Mouse (Mus musculus) yolk sac, embryonic 10.5 days (tissue): ENCODE results near the gene Slc27a1.
A peak's percentile ranks its signal among the peaks of the same experiment; 100 is the strongest.

Experiments used
- DNase-seq: peaks from one replicate; pipeline ENCODE4 v3.0.0-alpha.2; 2017; ENCODE audit warnings: low spot score

Slc27a1 gene

GRCm38 (mm10) chr8:71586891-71587290 lies 18.2 kb downstream of the Slc27a1 start:
- DNase-seq: no peak

- DNase-seq: no peak
These were observed 20.1 kb downstream of the Slc27a1 start for GRCm38 (mm10) chr8:71588762-71589161.

- no peak for DNase-seq
These were observed 22.3 kb downstream of the Slc27a1 start for GRCm38 (mm10) chr8:71591017-71591416.

GRCm38 (mm10) chr8:71591471-71592373 lies 23.0 kb downstream of the Slc27a1 start, which contains the start of gene Pgls:
TSS of gene Pgls (plus strand) at chr8:71592176.
- peak; percentile 95 for DNase-seq

- no peak for DNase-seq
These were observed 23.9 kb downstream of the Slc27a1 start for GRCm38 (mm10) chr8:71592374-71593170.

- DNase-seq: no peak
These were observed 25.1 kb downstream of the Slc27a1 start for GRCm38 (mm10) chr8:71593556-71594323.

- no peak for DNase-seq
These were observed 25.6 kb downstream of the Slc27a1 start for GRCm38 (mm10) chr8:71594324-71594722.

GRCm38 (mm10) chr8:71595862-71596261 lies 27.2 kb downstream of the Slc27a1 start:
- peak; percentile 52 for DNase-seq

GRCm38 (mm10) chr8:71596384-71596783 lies 27.7 kb downstream of the Slc27a1 start:
- no peak for DNase-seq

- DNase-seq: no peak
These were observed 28.1 kb downstream of the Slc27a1 start for GRCm38 (mm10) chr8:71596798-71597197.

- DNase-seq: no peak
These were observed 28.8 kb downstream of the Slc27a1 start, which contains the start of gene Fam129c for GRCm38 (mm10) chr8:71597451-71597850. TSS of gene Fam129c (plus strand) at chr8:71597648.

GRCm38 (mm10) chr8:71598375-71598774 lies 29.7 kb downstream of the Slc27a1 start:
- no peak for DNase-seq

- DNase-seq: no peak
These were observed 30.2 kb downstream of the Slc27a1 start for GRCm38 (mm10) chr8:71598841-71599240.

GRCm38 (mm10) chr8:71601939-71602665 lies 33.4 kb downstream of the Slc27a1 start:
- peak; percentile 12 for DNase-seq

GRCm38 (mm10) chr8:71602666-71603334 lies 34.1 kb downstream of the Slc27a1 start:
- DNase-seq: peak; percentile 90

GRCm38 (mm10) chr8:71604021-71604420 lies 35.3 kb downstream of the Slc27a1 start:
- no peak for DNase-seq

GRCm38 (mm10) chr8:71610822-71611651 lies 42.4 kb downstream of the Slc27a1 start, which contains the start of gene Colgalt1:
TSS of gene Colgalt1 (plus strand) at chr8:71610998.
- DNase-seq: peak; percentile 96

GRCm38 (mm10) chr8:71612141-71612540 lies 43.5 kb downstream of the Slc27a1 start:
- DNase-seq: peak; percentile 74

GRCm38 (mm10) chr8:71613418-71613817 lies 44.7 kb downstream of the Slc27a1 start:
- DNase-seq: no peak

GRCm38 (mm10) chr8:71619786-71620185 lies 51.1 kb downstream of the Slc27a1 start:
- no peak for DNase-seq
